Mouse (Mus musculus): ENCODE results near the gene Selenov.

Selenov gene

DNA sequence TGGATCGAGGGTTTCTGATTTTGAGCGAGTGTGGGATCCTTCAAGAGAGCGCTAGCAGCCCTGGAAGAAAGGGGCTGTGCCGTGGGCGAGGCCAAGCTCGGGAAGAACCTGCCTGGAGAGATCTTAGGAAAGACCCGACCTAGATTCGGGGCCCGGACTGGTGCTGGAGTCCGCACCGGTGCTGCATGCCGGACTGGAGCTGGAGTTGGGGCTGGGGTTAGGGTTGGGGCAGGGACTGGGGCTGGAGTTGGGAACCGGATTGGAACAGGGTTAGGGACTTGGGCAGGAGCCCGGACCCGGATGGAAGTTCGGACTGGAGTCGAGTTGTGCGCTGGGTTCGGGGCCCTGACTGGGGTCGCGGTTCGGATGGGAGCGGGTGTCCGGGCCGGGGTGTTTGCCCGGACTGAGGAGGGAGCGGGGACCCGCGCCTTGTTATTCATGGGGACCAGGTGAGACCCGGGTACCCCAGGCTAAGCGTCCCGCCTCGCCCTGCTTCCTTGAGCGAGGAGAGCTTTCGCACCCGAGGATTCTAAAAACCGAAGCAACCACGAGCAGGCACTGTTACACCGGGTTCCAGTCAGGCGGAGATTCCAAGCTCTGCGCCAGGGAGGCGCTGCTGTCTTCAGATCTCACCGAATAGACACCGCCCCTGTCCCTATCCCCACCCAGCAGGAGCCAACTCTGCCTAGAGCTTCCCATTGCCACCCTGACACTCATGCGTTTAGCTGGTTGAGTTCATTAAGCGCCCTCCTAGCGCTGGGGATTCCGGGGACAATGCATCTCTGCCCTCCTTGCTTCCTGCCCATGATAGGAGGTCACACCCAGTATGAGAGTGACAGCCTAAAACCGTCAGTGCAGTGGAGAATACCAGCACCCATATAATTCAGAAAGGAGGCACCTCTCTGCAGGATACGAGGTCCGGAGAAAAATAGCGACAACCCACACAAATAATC, at the start of gene Selenov:
TSS of gene Selenov (minus strand) at position 549 of the 953 bp plus-strand sequence.
- DNase-seq: peak; percentile 56 to 60

DNA sequence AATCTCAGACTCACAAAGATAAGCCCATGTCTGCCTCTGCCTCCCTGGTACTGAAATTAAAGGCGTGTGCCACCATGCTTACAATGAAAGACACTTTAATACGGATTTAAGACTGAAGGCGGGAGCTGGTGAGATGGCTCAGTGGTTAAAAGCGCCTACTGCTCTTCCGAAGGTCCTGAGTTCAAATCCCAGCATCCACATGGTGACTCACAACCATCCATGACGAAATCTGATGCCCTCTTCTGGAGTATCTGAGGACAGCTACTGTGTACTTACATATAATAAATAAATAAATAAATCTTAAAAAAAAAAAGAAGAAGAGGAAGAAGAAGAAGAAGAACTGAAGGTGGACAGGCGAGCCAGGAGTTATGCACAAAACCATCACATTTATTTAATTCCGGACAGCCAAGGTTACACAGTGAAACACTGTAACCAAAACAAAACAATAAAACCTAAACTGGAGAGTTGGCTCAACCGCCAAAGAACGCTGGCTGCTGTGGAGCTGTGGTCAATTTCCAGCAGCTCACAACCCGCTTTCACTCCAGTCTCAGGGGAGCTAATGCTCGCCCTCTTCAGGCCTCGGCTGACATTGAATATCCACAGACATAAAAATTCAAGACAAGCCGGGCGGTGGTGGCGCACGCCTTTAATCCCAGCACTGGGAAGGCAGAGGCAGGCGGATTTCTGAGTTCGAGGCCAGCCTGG, 48.4 kb upstream of the Selenov start:
- peak; percentile 28 to 37 for DNase-seq

DNA sequence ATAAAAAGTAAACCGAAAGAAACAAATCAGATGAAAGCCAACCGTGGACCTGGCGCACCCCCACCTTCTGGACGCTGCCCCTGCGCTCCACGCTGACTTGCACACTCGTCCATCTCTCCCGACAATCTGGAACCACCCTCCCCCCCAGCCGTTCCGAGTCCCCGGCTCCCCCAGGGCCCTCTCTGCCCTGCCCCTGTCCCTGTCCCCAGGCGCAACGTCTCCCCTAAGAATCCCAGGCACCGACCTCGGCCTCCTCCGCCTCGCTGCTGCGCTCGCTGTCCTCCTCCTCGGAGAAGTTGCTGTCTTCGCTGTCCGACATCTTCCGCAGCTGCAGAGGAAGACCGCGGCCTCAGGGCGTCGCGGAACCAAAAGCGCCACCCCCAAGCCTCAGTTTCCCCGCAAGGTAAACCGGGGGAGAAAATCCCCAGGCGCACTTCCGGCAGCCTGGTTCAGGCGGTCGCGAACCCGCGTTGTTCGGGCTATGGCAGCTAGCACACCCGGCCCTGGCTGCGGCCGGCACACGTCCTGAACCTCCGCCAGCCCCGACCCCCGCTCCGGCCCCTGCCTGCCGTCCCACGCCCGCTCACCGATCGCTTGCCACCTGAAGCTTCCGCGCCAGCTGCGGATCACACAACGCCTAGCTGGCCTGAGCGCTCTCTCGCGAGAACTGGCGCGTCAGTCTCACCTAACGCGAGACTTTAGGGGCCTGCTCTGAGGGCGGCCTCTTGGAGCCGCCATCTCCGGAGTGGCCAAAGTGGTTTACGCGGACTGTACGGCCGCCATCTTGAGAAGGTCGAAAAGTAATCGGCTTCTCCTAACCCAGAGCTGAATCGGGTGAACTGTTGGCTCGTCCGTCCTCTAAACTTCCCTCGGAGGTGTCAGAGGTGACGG, 47.4 kb upstream of the Selenov start, which contains the start of gene Supt5:
TSS of gene Supt5 (minus strand) at position 639 of the 891 bp plus-strand sequence.
- peak; percentile 95 to 96 for DNase-seq

DNA sequence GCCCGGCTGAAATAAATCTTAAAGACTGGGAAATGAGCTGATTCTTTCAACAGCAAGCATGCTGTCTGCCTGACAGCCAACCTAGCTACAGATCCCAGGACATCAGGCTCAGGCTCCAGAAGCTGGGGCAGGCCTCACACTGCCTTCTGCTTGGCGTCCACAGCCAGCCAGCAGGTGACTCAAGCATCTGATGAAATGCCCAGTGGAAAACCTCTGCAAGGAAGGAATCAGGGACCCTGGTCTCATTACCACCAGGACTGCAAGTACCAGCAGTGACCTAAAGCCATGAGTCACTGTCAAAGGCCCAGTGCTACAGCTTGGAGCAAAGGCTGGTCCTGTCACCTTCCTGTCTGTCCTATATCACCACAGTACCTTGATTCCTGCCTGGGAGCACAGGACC, 44.5 kb upstream of the Selenov start:
- DNase-seq: no peak

DNA sequence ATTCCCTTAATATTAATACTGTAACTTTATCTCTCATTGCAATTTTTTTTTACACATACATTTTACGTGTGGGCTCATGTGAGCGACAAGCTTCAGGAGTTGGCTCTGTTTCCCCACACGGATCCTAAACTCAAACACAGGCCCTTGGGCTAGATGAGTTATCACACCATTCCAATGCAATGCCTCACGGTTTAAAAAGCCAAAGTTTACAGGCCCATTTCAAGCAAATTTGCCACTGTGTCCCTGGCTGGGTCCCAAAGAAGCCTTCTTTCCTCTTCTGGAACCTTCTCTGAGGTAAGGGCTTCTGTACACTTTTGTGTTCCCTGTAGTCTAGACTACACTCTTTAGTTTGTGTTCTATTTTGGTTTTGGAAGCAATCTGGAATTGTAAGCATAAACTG, 43.5 kb upstream of the Selenov start:
- DNase-seq: no peak

DNA sequence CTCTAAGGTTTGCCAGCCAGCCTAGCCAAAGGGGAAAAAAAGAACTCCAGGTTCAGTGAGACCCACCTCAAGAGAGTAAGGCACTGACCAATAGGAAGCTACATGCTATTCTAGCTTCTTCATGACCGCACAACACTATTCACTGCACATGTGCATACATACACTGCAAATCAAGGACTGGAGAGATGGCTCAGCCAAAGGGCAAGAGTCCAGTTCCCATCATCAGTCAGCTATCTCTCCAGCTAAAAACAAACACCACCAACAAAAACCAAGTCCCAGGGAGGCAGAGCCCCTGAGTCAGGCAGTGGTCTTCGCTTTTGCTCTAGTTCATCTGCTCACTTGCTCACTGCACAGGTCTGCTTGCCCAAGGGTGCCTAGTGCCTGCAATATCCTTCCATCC, 37.3 kb upstream of the Selenov start:
- DNase-seq: no peak

DNA sequence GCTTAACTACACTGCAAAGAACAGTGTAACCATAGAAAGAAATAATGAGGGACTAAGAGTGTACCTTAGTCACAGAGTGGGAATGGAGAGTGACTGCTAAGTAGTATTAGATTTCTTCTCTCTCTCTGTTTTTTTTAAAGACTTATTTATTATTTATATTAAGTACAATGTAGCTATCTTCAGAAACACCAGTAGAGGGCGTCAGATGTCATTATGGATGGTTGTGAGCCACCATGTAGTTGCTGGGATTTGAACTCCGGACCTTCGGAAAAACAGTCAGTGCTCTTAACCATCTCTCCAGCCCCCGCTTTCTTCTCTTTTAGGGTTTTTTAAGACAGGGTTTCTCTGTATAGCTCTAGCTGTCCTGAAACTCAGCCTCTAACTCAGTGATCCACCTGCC, 35.5 kb upstream of the Selenov start:
- no peak for DNase-seq

DNA sequence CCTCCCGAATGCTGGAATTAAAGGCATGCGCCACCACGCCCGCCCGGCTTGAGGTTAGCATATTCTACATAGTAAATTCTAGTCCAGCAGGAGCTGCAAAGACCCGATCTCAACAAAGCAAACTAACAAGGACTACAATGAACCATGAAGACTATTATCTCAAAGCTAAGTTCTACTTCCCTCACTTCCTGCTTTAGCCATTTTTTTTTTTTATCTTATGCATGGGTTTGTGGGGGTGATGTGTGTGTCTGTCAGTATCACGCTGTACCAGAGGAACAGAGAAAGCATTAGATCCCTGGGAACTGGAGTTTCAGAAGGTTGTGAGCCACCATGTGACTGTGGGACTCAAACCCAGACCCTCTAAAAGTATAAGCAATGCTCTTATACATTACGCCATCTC, 34.3 kb upstream of the Selenov start:
- DNase-seq: no peak

DNA sequence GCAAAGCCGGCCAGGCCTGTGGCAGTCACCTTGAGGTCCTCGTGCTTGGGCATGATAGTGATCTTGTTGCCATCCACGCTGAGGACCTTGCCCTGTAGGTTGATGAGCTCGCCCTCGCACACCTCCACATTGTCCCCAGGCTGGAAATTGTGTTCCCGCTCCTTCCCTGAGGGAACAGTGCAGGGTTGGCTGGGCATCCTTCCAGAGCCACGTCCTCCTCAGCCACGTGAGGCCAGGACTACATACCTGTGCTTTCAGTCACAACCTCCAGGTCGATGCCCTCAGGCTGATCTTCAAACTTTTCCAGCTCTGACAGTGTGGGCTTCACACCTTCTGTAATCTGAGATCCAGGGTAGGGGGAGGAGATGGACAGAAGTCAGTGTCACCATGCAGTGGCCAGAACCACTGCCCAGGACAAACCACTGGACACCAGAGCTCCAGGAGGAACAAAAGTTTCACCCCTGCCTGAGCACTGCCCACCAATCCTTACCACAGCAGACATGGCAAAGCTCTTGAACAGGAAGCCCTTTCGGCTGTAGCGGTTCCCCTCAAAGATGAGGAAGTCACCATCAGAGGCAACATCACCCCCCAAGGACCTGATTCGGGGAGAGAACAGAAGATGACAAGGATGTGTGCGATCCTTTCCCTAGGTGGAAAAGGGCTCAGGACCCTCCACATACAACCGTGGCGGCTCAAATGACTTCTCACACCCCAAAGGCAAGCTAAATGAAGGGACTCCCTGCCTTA, 31.2 kb upstream of the Selenov start:
- DNase-seq: no peak

DNA sequence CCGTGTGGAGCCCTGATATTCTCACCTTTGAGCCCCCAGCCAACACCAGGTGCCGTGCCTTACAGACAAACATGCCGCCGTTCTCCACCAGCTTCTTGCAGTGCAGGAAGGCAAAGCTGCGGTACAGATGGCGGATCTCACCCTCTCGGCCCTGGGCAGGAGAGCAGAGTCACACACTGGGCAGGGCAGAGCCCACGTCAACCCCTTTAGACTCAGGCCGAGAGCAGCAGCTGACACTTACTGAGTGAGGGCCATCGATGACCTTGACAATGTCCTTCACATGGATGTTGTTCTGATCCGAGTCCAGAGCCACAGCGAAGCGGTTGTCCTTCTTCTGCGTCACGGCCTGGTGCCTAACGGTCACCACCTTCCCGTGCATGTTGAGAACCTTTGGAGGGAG, 27.7 kb upstream of the Selenov start:
- no peak for DNase-seq

DNA sequence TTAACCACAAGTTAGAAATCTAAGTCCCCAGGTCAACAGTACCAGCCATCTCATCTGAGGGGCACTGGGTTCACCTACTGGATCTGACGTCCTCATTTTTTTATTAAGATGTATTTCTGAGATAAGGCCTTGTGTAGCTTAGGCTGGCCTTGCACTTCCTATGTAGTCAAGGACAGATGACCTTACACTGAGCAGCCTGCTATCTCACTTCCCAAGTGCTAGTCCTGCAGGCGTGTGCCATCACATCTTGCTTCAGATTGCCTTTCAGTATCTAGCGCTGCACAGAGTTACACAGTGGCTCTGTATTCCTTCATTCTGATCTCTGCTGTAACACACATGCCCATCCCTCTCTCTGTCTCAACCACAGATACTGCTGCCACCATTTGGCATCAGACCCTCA, 27.1 kb upstream of the Selenov start:
- DNase-seq: no peak

DNA sequence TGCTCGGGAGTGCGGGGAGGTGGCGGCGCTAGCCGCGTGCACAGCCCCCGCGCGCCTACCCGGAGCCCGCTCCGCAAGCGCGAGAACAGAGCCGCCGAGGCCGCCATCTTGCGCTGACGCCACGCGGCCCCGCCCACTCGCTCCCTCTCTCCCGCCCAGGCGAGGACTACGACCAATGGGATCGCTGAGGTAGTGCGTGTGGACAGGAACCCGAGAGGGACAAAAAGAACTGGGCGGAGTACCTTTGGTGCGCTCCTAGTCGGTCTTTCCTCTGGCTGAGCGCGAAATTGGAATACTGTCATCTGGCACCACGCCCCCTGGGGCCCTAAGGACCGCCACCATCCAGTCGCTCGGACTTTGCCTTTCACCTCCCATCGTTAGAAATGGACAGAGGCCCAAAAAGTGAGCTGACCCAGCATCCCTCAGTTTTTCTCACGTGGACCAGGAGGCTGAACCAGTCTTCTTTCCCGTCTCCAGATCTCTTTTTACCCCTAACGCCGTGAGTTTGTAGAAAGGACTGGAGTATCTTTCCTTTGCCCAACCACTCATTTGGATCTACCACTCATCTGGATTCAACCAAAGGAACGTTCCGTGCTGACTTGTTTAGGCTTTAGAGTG, 21.0 kb upstream of the Selenov start, which contains the start of gene Timm50:
TSS of gene Timm50 (minus strand) at position 147 of the 618 bp plus-strand sequence.
- DNase-seq: peak; percentile 99

DNA sequence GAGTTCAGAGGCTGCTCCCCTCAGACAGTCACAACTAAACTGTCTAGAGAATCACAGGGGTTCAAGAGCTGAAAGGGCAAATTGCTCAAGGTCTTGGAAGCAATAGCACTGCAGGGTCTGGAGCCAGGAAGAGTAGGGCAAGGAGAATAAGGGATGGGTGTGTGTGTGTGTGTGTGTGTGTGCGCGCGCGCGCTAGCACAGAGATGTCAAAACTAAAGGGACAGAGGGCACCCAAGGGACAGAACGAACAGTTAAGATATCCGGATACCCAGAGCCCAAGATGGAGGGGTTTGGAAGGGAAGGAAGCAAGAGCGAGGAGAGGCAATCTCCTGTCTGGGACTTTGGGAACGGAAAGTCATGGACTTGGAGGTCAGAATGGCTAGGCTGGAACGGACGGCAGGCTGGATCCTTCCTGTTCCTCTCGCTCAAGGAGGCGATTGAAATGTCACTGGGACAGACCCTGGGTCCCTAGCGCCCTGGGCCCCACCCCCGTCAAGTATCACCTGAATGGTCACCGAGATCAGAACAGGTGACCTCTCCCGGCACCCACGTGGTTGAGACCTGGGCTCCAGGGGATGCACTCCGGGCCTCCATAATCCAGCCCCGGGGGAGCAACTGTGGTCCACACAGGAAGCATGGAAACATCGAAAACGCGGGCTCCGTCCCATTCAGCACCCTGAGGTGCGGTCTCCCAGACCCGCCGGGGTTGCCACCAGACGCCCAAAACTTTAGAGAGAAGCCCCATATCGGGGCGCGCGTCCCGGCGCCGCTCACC, 20.4 kb upstream of the Selenov start:
- no peak for DNase-seq

DNA sequence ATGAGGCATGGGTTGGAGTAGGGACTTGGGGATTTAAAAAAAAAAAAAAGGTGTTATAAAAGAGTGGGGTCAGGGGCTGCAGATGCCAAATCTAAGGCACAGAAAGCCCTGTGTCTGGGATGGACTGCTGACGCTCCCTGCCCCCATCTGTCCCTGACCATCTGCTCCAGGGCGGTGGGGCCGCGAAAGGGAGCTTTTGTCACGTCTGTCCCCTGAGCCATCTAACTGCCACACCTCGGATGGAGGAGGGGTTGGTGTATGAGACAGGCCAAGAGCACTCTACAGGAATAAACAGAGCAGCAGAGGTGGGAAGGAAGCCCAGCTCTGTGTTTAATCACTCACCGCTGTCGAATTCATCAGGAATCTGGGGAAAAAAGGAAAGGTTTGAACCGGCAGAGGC, 18.8 kb upstream of the Selenov start:
- no peak for DNase-seq

DNA sequence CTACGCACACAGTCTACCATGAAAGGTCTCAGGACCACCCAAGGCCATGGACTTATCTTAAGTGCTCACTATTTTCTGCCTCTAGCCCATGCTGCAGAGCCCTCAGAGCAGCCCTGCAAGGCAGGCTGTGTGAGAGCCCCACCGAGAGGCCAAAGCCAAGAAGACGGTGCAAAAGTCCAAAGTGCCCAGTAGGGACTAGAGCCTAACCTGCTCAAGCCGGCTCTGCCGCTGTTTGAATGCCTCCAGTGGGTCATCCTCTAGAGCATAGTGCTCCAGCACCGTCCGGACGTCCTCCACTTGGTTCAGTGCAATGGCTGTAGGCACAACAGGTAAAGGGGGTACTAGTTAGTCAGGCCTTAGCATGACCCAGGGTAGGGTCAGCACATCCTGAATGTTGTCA, 15.2 kb upstream of the Selenov start:
- DNase-seq: no peak

DNA sequence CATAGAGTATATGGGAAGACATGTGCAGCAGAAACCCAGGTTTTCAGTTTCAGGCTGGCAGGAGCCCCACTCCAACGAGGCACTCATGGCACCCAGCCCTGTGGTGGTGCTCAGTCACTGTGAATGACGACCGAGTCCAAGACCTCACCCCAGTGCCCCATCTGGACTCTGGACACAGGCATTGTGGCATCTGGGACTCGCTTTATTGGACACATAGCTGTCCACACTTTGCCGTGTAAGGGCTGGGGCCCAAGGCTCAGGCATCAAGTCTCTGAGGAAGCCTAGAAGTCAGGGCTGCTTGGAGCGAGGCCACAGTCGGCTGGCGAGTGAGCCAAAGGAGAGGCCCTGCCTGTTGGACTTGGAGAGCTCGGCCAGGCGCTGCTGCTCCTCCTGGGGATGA, 14.7 kb upstream of the Selenov start:
- no peak for DNase-seq

DNA sequence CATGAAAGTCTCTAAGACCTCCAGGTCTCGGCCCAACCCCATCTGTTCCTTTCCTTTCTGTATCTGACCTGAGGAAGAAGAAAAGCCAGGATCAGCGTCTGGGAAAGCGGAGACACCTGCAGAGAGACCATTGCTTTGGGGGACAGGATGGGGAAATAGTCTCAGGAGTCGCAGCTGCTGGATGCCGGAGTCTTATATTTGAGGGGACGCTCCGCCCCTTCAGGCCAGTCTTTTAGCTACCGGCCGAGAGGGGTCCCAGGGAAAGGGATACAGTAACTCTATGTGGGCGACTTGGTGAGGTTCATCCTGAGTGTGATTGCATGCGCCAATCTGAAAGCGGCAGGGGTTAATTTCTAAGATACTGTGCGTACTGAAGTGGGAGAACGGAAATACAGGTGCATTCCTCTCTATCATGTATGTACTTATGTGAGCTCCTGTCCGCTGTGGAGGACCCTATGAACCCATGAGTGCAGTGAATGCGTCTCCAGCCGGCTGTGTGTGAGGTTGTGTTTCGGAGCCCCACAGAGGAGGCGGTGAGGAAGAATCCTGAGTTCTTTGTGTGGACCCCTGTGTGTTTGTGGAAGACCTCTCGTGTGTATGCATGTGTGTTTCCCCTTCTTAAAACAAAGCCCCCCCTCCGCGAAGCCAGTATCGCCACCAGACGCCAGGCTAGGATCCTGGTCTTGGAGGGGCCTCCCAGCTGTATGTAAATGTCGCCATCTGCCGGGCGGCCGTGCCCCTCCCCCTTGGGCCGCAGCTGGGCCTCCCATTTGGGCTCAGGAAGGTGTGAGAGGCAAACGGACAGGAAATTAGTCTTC, 10.8 kb upstream of the Selenov start, which contains the start of gene Dll3:
TSS of gene Dll3 (minus strand) at position 623 of the 818 bp plus-strand sequence.
- peak in 1 of 2 experiments; percentile 43 for DNase-seq

DNA sequence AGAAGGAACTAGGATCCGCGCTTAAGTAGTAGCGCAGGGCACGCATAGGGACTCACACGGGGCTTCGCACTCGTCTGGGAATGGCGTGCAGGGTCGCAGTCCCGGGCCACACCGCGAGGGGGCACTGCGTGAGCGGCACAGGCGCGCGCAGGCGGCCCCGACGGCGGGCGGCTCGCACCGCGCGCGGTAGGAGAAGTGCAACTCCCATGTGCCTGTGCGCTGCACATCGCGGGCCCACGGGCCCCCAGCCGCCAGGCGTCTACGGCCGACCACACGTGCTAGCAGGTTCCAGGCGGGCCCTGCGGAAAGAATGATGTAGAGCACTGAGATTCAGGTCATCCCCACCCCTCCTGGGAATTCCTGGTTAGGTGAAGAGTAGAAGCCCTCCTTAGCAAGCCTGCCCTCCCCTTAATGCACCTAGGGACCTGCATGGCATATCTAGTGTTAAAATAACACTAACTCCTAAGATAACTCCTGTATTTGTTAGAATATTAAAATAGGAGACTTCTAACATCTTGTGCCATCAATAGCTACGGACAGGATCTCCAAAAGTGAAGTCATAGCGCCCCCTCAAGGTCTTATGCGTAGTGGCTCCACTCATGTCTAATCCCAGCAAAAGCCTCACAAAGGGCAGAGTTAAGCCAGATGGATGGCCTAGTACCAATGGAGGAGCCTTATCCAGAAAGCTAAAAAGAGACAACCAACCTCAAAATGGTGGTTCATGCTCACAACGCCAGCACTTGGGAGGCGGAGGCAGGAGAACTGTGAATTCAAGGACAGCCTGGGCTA, 8.0 kb upstream of the Selenov start:
- peak; percentile 54 to 65 for DNase-seq

DNA sequence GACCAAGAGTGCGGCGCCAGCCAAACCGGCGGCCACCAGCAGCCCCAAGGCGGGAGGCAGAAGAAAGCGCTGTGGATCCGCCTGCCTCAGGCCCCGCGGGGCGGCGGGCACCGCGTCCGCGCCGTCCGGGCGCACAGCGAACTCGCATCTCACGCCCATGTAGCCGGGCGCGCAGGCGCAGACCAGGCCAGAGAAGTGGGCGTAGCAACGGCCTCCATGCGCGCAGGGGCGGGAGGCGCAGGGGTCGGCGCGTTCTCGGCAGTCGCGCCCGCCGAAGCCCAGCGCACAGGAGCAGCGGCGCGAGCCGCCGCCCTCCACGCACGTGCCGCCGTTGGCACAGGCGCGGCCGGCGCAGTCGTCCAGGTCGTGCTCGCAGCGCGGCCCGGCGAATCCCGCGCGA, 3.5 kb upstream of the Selenov start:
- DNase-seq: peak; percentile 46 to 62

Data from cerebellum, postnatal 36 days (tissue).